Mouse (Mus musculus) small intestine, adult 2 months (tissue): ENCODE results near the gene Nbea.

Source experiments
- CTCF ChIP-seq: fragments of 200-500 bp; IDR thresholded peaks from 2 replicates; pipeline ENCODE4 v1.5.1; 2012; ENCODE audit warnings: low read depth, mild to moderate bottlenecking, control low read depth, inconsistent platforms, low read length, moderate library complexity, mixed read lengths; ENCODE audit not compliant: insufficient replicate concordance, insufficient read length; ENCODE audit errors: extremely low read depth
- POLR2A ChIP-seq: fragments of 200-500 bp; IDR thresholded peaks from 2 replicates; pipeline ENCODE4 v1.6.1; 2012; ENCODE audit warnings: low read depth, mild to moderate bottlenecking, control low read depth, inconsistent platforms, low read length, moderate library complexity

GRCm38 (mm10) chr3:55649541-55649940, 534.0 kb downstream of the Nbea start:
- no peak for TF ChIP-seq CTCF
- TF ChIP-seq POLR2A = no peak
